Mouse (Mus musculus) lung, postnatal 10 days (tissue): Measurements from ENCODE around the gene Msrb1.
"Not testable (repeated sequence)": the region's sequence is repeated elsewhere in the genome, so short reads cannot be mapped to it uniquely, and the experiment has no call there.

Experiments
- DNase-seq: peaks from one replicate; pipeline ENCODE4 v3.0.0; 2021

Gene Msrb1

DNA sequence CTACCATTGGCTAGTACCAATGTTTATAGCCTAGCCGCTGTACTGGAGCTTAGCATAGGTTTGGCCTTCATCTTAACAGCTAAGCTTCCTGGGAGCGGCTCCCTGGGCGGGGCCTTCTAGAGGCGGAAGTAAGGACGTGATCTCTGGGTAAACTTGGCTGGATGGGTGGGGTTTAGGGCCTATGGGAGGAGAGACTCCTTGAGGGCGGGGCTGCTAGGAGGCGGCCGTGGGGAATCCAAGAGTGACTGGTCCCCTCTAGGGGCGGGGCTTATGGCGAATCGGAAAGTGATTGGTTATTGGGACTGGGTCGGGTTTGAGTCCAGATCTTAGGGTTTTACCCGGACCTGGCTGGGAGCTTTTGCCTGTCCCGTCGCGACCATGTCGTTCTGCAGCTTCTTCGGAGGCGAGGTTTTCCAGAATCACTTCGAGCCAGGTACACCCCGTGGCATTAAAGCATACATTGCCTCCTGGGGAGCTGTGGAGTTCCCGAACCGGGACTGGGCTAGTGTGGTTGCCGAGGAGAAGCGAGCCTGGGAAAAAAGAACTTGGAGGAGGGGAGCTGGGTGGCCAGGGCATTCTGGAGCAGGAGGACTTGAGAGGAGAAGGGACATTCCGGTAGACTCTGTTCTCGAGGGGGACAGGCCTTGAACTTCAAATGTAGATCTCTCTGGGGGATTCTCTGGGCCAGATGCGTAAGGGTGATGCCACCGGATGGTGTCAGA lies at the start of gene Msrb1:
Gene Msrb1, plus strand, starts transcription at position 313 of the 722 bp plus-strand sequence.
- peak; percentile 100 for DNase-seq

GRCm38 (mm10) chr17:24687146-24687595 lies 49.3 kb upstream of the Msrb1 start:
- peak; percentile 74 for DNase-seq

DNA sequence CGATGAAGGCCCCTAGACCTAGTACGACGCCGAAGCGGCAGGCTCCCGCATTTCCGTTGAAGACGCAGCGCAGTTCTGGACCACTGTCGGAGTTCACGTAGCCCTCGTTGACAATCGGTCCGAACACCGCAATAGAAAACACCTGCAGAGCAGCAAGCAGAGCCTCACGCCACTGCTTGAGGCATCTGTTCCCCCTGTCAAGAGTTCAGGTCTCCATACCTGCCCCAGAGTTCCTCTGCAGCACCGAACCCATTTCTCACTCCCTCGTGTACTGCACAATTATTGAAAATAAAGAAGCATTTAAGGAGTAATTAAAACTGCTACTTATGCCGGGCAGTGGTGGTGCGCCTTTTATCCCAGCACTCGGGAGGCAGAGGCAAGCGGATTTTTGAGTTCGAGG lies 48.8 kb upstream of the Msrb1 start:
- DNase-seq: no peak

DNA sequence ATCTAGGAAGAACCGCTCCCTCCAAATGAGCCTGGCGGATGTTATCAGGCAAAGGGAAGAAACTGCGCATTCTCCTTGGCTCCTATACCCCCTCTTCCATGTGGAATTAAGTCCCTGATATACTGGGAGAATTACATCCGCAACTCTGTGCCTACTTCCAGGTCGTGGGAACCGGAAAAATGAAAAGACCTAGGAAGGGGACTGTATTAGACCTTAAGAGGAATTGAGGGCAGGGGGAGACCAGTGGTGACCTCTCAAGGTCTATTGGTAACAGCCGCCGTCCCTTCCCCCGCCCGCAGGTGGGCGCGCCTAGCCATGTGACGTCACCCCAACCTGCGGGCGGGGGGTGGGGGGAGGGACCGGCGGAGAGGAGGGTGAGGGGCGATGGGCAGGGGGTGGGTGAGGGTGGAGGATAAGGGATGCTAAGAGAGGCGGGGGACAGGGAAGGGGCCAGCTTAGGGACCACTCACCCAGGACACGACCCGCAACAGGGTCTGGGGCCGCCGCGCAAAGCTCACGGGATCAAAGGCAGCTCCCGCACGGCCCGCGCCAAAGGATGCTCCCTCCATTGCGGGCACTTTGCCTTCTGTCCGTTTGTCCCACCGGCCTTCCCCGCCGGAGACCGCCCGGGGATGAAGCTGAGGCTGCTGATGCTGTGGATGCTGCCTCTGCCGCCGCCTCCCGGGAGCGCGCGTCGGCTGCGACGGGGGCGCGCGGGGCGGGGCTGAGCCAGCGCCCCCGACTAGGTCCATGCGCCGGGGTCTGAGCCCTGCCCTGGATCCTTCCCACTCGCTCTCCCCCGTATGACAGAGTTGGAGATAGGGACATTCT lies 47.0 kb upstream of the Msrb1 start, which contains the start of gene Syngr3:
Gene Syngr3, minus strand, starts transcription at position 705 of the 831 bp plus-strand sequence.
- no peak for DNase-seq

DNA sequence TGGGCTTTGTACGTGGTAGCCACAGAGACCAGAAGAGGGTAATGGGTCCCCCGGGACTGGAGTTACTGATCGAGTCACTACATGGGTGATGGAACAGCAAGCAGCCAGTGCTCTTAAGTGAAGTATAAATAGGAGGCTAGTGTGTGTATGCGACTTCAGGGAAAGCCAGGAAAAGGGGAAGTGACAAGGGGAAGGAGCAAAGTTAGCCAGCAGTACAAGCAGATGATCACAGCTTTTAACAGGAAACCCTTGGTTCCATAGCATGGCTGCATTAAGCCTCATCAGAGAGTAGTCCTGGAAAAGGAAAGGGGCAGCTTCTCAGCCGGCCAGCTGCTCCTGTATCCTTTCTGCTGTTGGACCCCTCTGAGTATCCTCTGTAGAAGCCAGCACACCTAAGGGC lies 44.1 kb upstream of the Msrb1 start:
- no peak for DNase-seq

GRCm38 (mm10) chr17:24695326-24696010 lies 41.0 kb upstream of the Msrb1 start:
- no peak for DNase-seq

- peak; percentile 91 for DNase-seq
Observed at GRCm38 (mm10) chr17:24696011-24696697, 40.3 kb upstream of the Msrb1 start, which contains the start of the genes Gfer and Noxo1. Gene Gfer, minus strand, starts transcription at chr17:24696156. Gene Noxo1, plus strand, starts transcription at chr17:24696234.

DNA sequence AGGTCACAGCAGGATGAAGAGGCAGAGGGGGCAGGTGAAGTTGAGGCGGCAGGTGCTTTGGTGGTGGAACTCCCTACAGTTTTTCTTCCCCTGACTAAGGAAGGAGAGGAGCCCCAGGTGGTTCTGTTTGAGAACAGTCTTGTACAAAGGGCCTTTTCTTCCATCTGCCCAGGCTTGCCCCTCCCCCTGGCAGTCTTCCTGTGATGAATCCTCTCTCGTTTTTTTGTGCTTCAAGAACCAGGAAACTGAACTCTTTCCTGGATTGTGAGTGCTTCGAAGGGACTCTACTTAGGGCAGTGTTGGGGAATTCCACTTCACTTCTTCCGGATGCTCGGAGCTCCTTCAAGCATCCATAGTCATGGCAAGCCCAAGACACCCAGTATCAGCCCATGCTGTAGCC lies 38.5 kb upstream of the Msrb1 start:
- DNase-seq: no peak

- no peak for DNase-seq
Observed at GRCm38 (mm10) chr17:24698715-24699114, 37.7 kb upstream of the Msrb1 start.

- no peak for DNase-seq
Observed at GRCm38 (mm10) chr17:24699473-24699872, 37.0 kb upstream of the Msrb1 start.

DNA sequence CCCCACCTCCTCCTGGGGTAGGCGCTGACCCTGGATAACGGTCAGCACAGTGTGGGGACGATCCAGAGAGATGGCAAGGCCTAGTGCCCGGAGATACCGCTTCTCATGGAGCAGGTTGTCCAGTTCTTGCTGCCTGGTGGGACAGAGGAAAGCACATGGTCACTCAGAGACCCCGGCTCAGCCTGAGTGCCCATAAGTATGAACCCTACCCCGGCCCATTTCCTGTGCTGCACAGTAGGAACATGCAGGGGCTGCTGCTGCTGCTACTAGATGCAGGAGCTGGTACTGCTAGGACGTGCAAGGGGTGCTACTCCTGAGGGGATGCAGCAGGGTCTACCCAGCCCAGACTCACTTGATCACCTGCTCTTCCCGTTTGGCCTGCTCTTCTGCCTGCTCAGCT lies 35.2 kb upstream of the Msrb1 start:
- DNase-seq: no peak

GRCm38 (mm10) chr17:24705821-24706220 lies 30.6 kb upstream of the Msrb1 start:
- no peak for DNase-seq

DNA sequence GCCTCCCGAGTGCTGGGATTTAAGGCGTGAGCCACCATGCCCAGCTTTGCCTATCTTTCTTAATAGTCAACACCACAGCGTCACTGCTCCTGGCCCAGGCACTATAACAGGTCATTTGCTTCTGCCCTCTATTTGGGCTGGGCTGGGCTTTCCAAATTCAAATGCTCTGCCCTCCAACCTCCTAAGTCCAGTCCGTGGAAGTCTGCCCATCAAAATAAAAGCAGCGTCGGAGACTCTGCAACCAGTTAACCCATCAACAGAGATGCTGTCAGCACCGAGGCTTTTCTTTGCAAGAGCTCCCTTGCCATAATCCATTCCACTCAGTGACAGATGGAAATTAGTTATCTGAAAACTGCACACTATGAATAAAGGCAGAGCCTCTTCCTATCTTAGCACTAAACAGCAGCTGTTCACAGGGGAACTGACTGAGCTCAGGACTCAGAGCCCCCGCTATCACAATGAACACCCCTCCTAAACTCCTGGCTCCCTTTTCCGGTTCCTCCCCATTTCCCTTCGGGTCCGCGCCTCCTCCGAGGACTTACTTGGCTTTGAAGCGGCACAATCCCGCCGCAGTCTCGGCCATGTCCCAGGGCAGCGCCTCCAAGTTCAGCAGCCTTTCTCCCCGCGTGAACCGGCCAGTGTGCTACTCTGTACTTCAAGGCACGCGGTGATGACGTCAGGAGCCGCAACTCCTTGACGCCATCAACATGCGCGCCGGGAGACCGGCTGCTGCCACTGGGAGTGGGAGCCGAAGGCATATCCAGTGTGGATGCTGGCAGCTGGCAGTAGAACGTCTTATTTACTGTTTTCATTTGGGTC lies 29.3 kb upstream of the Msrb1 start, which contains the start of gene Tbl3:
Gene Tbl3, minus strand, starts transcription at position 679 of the 819 bp plus-strand sequence.
- DNase-seq: peak; percentile 96

- DNase-seq: no peak
Observed at GRCm38 (mm10) chr17:24707801-24708425, 28.5 kb upstream of the Msrb1 start.

DNA sequence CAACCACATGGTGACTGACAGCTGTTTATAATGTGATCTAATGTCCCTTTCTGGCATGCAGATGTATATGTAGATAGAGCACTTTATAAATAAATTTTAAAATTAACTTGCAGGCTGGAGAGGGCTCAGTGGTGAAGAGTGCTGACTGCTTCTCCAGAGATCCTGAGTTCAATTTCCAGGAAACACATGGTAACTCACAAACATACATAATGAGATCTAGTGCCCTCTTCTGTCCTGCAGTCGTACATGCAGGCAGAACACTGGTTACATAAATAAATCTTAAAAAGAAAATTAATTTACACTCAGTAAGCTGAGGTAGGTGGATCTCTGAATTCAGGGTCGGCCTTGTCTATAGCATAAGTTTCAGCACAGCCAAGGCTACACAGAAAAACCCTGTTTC lies 27.8 kb upstream of the Msrb1 start:
- no peak for DNase-seq

- no peak for DNase-seq
Observed at GRCm38 (mm10) chr17:24715556-24715955, 20.9 kb upstream of the Msrb1 start.

DNA sequence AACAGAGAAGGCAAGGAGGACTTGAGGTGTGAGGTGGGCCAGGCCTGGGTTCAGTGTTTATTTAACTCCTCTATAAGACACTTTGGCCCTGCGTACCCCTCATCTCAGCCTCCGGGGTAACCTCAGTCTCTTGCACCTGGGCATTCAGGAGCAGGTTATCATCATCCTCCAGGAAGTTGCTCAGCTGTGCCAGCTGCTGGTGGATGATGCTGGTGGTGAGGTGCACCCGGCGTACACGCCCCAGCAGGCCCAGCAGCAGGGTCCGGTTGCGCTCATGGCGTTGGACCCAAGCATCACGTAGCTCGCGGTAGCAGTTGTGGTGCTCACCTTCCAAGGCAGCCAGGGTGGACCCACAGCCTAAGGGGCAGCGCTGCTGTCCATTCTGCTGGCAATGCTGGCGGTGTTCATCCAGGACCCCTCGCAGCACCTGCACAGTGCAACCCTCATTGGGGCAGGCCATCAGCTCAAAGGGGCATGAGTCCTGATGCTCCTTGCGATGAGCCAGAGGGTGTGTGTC lies 20.2 kb upstream of the Msrb1 start:
- no peak for DNase-seq

DNA sequence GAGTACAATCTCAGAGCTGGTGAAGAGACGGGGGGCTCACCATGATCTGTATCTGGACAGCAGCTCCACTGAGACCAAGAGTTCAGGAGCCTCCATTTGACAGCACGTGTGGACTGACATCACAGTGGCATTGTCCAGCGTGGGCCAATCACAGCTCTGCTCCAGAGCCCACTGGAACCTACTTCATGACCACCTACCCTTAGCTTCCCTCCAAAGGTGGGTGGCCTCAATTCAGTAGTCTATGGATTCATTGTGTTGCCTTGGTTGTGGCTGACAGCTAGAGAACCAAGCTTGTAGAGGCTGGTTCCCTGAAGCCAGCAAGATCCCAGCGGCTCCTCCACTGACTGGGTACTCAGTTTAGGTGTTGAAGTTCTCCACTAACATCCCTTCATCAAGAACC lies 18.5 kb upstream of the Msrb1 start, which contains the start of the genes Rnf151 and Rps2:
Gene Rnf151, minus strand, starts transcription at position 121 of the 400 bp plus-strand sequence.
Gene Rps2, plus strand, starts transcription at position 174 of the 400 bp plus-strand sequence.
- no peak for DNase-seq

GRCm38 (mm10) chr17:24718938-24719337 lies 17.5 kb upstream of the Msrb1 start:
- not testable (repeated sequence) for DNase-seq

DNA sequence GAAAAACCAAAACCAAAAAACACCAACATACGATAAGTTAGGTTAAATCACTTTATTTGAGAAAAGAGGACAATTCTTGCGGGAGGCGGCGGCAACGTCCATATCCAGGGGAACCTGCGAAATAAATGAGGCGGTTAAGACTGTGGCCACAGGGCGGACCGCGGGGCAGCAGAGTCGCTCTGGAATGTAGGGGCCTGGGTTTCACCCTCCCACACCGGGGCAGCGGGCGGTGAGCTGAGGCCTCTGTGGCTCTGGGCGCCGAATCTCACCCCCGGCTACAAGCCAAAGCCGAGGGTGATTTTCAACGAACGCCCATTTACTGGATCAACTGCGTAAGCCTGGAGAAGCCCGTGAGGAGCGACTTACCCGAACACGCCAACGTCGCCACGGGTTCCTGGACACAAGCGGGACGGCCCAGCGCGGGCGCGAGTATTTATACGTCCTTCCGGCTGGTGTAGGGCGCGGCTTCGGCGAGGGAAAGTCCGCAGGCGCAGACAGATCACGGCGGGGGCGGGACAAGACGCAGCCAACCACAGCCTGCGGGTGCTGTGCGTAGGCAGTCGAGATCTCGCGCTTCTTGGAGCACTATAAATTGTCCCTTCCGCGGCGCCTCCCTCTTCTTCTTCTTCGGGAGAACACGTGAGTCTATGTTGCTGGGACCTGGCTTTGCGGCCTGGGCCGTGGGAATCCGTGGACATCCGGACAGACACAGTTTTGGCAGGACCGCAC lies 16.8 kb upstream of the Msrb1 start:
- DNase-seq: peak; percentile 99
